Mouse (Mus musculus) lung, postnatal 0 days (tissue): ENCODE results near the gene Psd.

ENCODE experiments used
- CTCF ChIP-seq: IDR thresholded peaks from 2 replicates; pipeline ENCODE4 v1.5.1; 2016; ENCODE audit warnings: antibody characterized with exemption, mild to moderate bottlenecking
- EP300 ChIP-seq: IDR thresholded peaks from 2 replicates; pipeline ENCODE4 v1.6.1; 2016; ENCODE audit warnings: antibody characterized with exemption, mild to moderate bottlenecking, control low read depth

GRCm38 (mm10) chr19:46333906-46334305, 7.0 kb upstream of the Psd start:
- TF ChIP-seq CTCF, result no peak
- TF ChIP-seq EP300, result no peak
